Mouse (Mus musculus) heart, embryonic 13.5 days (tissue): ENCODE data around the gene Ttyh2. TPM values are rescaled to one million over a fixed set of nuclear protein-coding genes. Genes with fewer than 3 reads are reported as not detected.

Source experiments
- ATAC-seq: fragments of 200-750 bp; cut with Nextera tagmentation; 2 replicates; pipeline ENCODE4 v1.8.0; 2017; ENCODE audit warnings: moderate TSS enrichment; ENCODE audit not compliant: insufficient number of reproducible peaks, low FRiP score, low TSS enrichment; ENCODE audit errors: extremely low read depth
- H3K27ac ChIP-seq: fragments of 300-500 bp; sonication (generic); replicated peaks from 2 replicates; pipeline ENCODE4 v1.5.1; 2015; ENCODE audit warnings: moderate library complexity, mild to moderate bottlenecking, inconsistent platforms
- H3K27me3 ChIP-seq: fragments of 300-500 bp; sonication (generic); replicated peaks from 2 replicates; pipeline ENCODE4 v1.6.1; 2015; ENCODE audit warnings: mild to moderate bottlenecking, inconsistent platforms
- H3K36me3 ChIP-seq: fragments of 300-500 bp; sonication (generic); 2 replicates; pipeline ENCODE4 v1.6.1; 2015; ENCODE audit warnings: mild to moderate bottlenecking, inconsistent platforms
- H3K4me1 ChIP-seq: fragments of 300-500 bp; sonication (generic); 2 replicates; pipeline ENCODE4 v1.6.1; 2015; ENCODE audit warnings: inconsistent platforms
- H3K4me2 ChIP-seq: fragments of 300-500 bp; sonication (generic); 2 replicates; pipeline ENCODE4 v1.6.1; 2015; ENCODE audit warnings: inconsistent platforms, mild to moderate bottlenecking, moderate library complexity
- H3K4me3 ChIP-seq: fragments of 300-500 bp; sonication (generic); 2 replicates; pipeline ENCODE4 v1.5.1; 2015; ENCODE audit warnings: moderate library complexity, mild to moderate bottlenecking, inconsistent platforms
- H3K9ac ChIP-seq: fragments of 300-500 bp; sonication (generic); 2 replicates; pipeline ENCODE4 v1.6.1; 2015; ENCODE audit warnings: inconsistent platforms, mild to moderate bottlenecking, moderate library complexity
- H3K9me3 ChIP-seq: fragments of 300-500 bp; sonication (generic); 2 replicates; pipeline ENCODE4 v1.6.1; 2016; ENCODE audit warnings: inconsistent platforms
- WGBS: fragments of 180-500 bp; shearing (Covaris S2); methylation state at CpG from one replicate; pipeline ENCODE4 v1.1.7; 2015; ENCODE audit warnings: mixed read lengths; 5-methylcytosine and 5-hydroxymethylcytosine counted together
- polyA plus RNA-seq: library from polyadenylated mRNA; unstranded; fragments of >200 nt; fragmentation: Nextera tagmentation; extraction: Ambion mirVana; gene quantifications from 2 replicates; pipeline ENCODE4 v1.2.1, GENCODE M21; 2015

Gene Ttyh2
- polyA plus RNA-seq, 1 experiment from 2014 or later: 7.5 TPM

DNA sequence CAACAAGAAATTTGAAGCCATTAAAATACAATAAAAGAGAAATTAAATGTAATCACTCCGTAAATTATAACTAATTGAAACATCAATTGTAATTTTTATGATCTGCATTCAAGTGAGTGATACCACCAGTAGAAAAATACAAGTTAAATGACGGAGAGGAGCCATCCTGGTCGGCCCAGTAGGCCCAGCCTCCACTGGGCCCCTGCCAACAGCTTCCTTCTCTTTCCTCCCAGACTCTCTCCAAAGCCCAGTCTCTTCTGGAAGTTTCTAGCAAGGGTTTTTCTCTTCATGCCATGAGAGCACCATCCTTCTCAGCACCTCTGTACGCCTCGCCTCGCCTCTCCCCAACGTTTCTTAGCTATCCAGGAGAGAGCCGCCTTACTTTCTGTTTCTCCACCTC is 34.1 kb upstream of the Ttyh2 start:
- Histone ChIP-seq H3K27me3 (peaks cover 49% of the 10 kb centered on the region), H3K4me1 (peaks cover 12% of the 10 kb centered on the region), H3K9ac (no peak overlapping the region), H3K36me3 (no peaks in the 10 kb centered on the region), H3K4me2 (no peak overlapping the region), H3K27ac (no peak overlapping the region), H3K4me3 (no peak overlapping the region), H3K9me3 (no peaks in the 10 kb centered on the region)
- no peak for ATAC-seq
- 79% methylated on average over 8 of the region's 8 CpGs for WGBS

DNA sequence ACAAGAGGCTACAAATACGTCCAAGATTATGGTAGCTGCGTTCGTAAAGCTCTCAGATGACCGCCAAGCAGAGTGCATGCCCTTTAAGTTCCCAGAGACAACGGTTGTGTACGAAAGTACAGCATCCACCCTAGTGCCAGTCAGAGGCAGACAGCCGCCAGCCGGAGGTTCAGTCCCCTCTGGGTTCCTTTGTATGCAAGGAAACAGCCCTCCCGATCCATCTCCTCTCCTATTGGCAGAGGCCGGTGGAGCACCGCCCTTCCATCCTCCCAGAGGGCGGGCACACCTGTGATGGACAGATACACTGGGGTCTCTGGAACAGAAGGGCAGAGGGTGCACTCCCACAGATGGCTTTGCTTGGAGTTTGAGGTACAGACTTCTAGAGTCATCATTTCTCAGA is 33.0 kb upstream of the Ttyh2 start:
- H3K9me3 ChIP-seq: no peaks in the 10 kb centered on the region
- peaks cover 42% of the 10 kb centered on the region for H3K27me3 ChIP-seq
- H3K4me2 ChIP-seq: no peak overlapping the region
- 53% methylated on average over 12 of the region's 12 CpGs for WGBS
- H3K9ac ChIP-seq: no peak overlapping the region
- ATAC-seq: no peak
- no peak overlapping the region for H3K27ac ChIP-seq
- H3K36me3 ChIP-seq: no peaks in the 10 kb centered on the region
- no peak overlapping the region for H3K4me3 ChIP-seq
- H3K4me1 ChIP-seq: peaks cover 7% of the 10 kb centered on the region

- Histone ChIP-seq H3K27ac (no peak overlapping the region), H3K36me3 (no peaks in the 10 kb centered on the region), H3K4me2 (no peak overlapping the region), H3K9me3 (no peaks in the 10 kb centered on the region), H3K9ac (no peak overlapping the region), H3K4me3 (no peak overlapping the region), H3K27me3 (peaks cover 35% of the 10 kb centered on the region), H3K4me1 (peaks cover 7% of the 10 kb centered on the region)
- ATAC-seq: no peak
- WGBS: 67% methylated on average over 11 of the region's 11 CpGs
These were observed 32.3 kb upstream of the Ttyh2 start for GRCm38 (mm10) chr11:114642926-114643325.

- Histone ChIP-seq H3K9ac (no peak overlapping the region), H3K36me3 (no peaks in the 10 kb centered on the region), H3K4me1 (peaks cover 7% of the 10 kb centered on the region), H3K27ac (no peak overlapping the region), H3K9me3 (no peaks in the 10 kb centered on the region), H3K4me2 (no peak overlapping the region), H3K4me3 (no peak overlapping the region), H3K27me3 (peaks cover 30% of the 10 kb centered on the region)
- no peak for ATAC-seq
- 48% methylated on average over 2 of the region's 2 CpGs for WGBS
These were observed 31.1 kb upstream of the Ttyh2 start for GRCm38 (mm10) chr11:114644122-114644521.

- H3K4me3 ChIP-seq: no peak overlapping the region
- peaks cover 24% of the 10 kb centered on the region for H3K27me3 ChIP-seq
- H3K9ac ChIP-seq: no peak overlapping the region
- H3K27ac ChIP-seq: no peak overlapping the region
- no peak for ATAC-seq
- no peak overlapping the region for H3K4me2 ChIP-seq
- no peaks in the 10 kb centered on the region for H3K4me1 ChIP-seq
- H3K9me3 ChIP-seq: no peaks in the 10 kb centered on the region
- WGBS: 54% methylated on average over 4 of the region's 4 CpGs
- H3K36me3 ChIP-seq: no peaks in the 10 kb centered on the region
These were observed 25.7 kb upstream of the Ttyh2 start for GRCm38 (mm10) chr11:114649510-114649909.

DNA sequence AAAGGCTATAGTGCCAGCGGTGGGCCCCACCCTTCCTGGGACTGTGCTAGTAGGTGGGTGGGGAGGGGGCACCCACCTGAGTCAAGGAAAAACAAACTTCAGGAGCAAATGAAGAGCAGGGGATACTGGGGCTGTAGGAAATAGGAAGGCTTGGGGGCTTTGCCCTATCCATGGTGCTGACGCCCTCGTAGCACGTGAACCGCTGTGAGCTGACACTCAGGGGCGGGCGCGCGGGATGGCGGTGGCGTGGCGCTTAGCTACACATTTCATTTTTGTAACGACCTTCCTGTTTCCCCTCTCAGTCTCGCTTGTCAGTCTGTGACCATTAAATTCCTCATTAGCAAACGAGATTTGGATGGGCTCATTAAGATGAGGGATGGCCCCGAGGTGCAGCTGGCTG is 22.7 kb upstream of the Ttyh2 start:
- Histone ChIP-seq H3K9ac (no peak overlapping the region), H3K9me3 (no peaks in the 10 kb centered on the region), H3K36me3 (no peaks in the 10 kb centered on the region), H3K27ac (no peak overlapping the region), H3K27me3 (peaks cover 54% of the 10 kb centered on the region), H3K4me2 (no peak overlapping the region), H3K4me3 (no peak overlapping the region), H3K4me1 (no peaks in the 10 kb centered on the region)
- WGBS: 7% methylated on average over 16 of the region's 16 CpGs
- ATAC-seq: no peak

GRCm38 (mm10) chr11:114653664-114654063 is 21.6 kb upstream of the Ttyh2 start:
- ATAC-seq: no peak
- no peak overlapping the region for H3K4me2 ChIP-seq
- no peaks in the 10 kb centered on the region for H3K36me3 ChIP-seq
- no peaks in the 10 kb centered on the region for H3K4me1 ChIP-seq
- no peak overlapping the region for H3K4me3 ChIP-seq
- no peaks in the 10 kb centered on the region for H3K9me3 ChIP-seq
- no peak overlapping the region for H3K9ac ChIP-seq
- no peak overlapping the region for H3K27ac ChIP-seq
- peaks cover 52% of the 10 kb centered on the region for H3K27me3 ChIP-seq
- 69% methylated on average over 6 of the region's 6 CpGs for WGBS

DNA sequence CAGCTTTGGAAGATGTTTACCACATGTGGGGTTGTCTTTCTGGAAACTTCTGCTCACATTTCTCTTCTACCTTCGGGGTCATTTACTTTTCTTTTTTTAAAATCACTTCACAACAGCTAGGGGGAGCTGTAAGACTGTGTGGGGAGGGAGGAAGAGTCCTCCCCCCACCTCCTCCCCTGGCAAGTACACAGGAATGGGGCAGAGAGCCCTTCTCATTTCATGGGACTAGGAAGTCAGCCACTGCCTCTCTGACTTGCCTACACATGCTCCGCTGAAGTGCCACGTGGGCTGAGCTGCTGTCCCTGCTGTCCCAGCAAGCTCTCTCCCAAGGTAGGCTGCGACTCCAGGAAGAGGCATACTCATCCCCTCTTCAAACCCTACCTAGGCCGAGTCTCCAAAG is 20.7 kb upstream of the Ttyh2 start:
- Histone ChIP-seq H3K36me3 (no peaks in the 10 kb centered on the region), H3K9me3 (no peaks in the 10 kb centered on the region), H3K4me3 (no peak overlapping the region), H3K4me2 (no peak overlapping the region), H3K27me3 (peaks cover 51% of the 10 kb centered on the region), H3K4me1 (no peaks in the 10 kb centered on the region), H3K9ac (no peak overlapping the region), H3K27ac (no peak overlapping the region)
- 51% methylated on average over 5 of the region's 5 CpGs for WGBS
- no peak for ATAC-seq

GRCm38 (mm10) chr11:114655350-114656008 is 19.8 kb upstream of the Ttyh2 start:
- Histone ChIP-seq H3K9me3 (no peaks in the 10 kb centered on the region), H3K4me1 (no peaks in the 10 kb centered on the region), H3K4me3 (no peak overlapping the region), H3K36me3 (no peaks in the 10 kb centered on the region), H3K27ac (no peak overlapping the region), H3K27me3 (peaks cover 51% of the 10 kb centered on the region), H3K4me2 (no peak overlapping the region), H3K9ac (no peak overlapping the region)
- 69% methylated on average over 7 of the region's 7 CpGs for WGBS
- no peak for ATAC-seq

GRCm38 (mm10) chr11:114656994-114657644 is 18.1 kb upstream of the Ttyh2 start:
- no peaks in the 10 kb centered on the region for H3K4me1 ChIP-seq
- H3K9me3 ChIP-seq: no peaks in the 10 kb centered on the region
- no peak for ATAC-seq
- H3K27me3 ChIP-seq: peaks cover 51% of the 10 kb centered on the region
- H3K36me3 ChIP-seq: no peaks in the 10 kb centered on the region
- H3K4me3 ChIP-seq: no peak overlapping the region
- 42% methylated on average over 26 of the region's 27 CpGs for WGBS
- no peak overlapping the region for H3K9ac ChIP-seq
- no peak overlapping the region for H3K27ac ChIP-seq
- no peak overlapping the region for H3K4me2 ChIP-seq

DNA sequence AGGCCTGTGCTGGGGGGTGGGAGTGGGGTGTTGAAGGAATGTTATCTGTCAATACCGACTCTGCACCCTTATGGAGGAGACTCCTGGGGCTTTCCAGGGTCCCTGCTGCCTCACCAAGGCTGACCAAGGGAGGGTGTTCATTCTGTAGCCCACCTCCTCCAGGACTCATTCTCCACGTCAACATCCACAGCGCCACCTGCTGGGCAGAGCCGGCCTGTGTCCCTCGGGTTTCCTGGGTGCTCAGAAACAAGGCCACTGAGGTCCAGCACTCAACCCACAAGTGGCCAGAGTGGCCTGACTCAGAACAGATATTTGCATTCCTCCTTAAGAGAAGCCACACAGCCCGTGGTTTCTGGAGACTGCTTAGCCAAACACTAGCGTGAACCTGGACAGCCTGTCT is 17.5 kb upstream of the Ttyh2 start:
- Histone ChIP-seq H3K9ac (no peak overlapping the region), H3K27ac (no peak overlapping the region), H3K4me2 (no peak overlapping the region), H3K36me3 (no peaks in the 10 kb centered on the region), H3K4me3 (no peak overlapping the region), H3K9me3 (no peaks in the 10 kb centered on the region), H3K27me3 (peaks cover 49% of the 10 kb centered on the region), H3K4me1 (no peaks in the 10 kb centered on the region)
- no peak for ATAC-seq
- WGBS: 13% methylated on average over 7 of the region's 7 CpGs

- Histone ChIP-seq H3K27ac (no peak overlapping the region), H3K36me3 (no peaks in the 10 kb centered on the region), H3K27me3 (peaks cover 39% of the 10 kb centered on the region), H3K9ac (no peak overlapping the region), H3K4me2 (no peak overlapping the region), H3K4me1 (peaks cover 2% of the 10 kb centered on the region; the same call in 1 of the 2 replicates), H3K4me3 (no peak overlapping the region), H3K9me3 (no peaks in the 10 kb centered on the region)
- no peak for ATAC-seq
- WGBS: 81% methylated on average over 14 of the region's 14 CpGs
These were observed 13.1 kb upstream of the Ttyh2 start for GRCm38 (mm10) chr11:114662161-114662560.
